Mouse (Mus musculus): Measurements from ENCODE around the gene Katna1. TPM values are rescaled to one million over a fixed set of nuclear protein-coding genes. Genes with fewer than 3 reads are reported as not detected.

The Katna1 gene
- polyA plus RNA-seq, 1 experiment, result 5.2 TPM

DNA sequence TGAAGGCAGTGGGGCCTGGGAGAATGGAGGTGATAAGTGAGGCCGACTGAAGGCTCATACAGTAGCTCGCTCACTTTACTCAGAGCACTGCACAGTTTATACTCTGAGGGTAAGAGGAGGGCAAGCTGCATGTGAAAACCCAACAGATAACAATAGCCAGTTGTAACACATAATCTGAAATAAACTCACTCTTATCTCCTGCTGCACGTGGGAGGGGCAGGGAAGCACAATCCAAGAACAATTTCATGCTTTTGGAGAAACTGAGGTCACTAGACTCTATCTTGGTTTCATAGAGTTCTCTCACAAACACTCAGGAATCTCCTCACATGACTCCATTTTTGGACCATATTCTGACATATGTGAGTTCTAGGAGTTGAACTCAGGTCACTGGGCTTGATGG is 75.5 kb downstream of the Katna1 start:
- Histone ChIP-seq H3K36me3 (ENCODE audit: control insufficient read depth, insufficient read depth, low read length) (peaks cover 4% of the 10 kb centered on the region), H3K4me1 (ENCODE audit: control insufficient read depth, insufficient read depth, low read length) (no peaks in the 10 kb centered on the region), H3K4me3 (ENCODE audit: control insufficient read depth, low read depth, low read length) (no peak overlapping the region), H3K27ac (ENCODE audit: control insufficient read depth, insufficient read depth, low read depth, low read length) (no peak overlapping the region), H3K27me3 (ENCODE audit: control insufficient read depth, insufficient read depth, low read length) (no peaks in the 10 kb centered on the region)
- TF ChIP-seq POLR2A (IDR thresholded peaks at IDR 0.05; ENCODE audit: control insufficient read depth, low read depth, low read length) (no peak), CTCF (IDR thresholded peaks at IDR 0.05; ENCODE audit: control insufficient read depth, insufficient read depth, insufficient replicate concordance, low read depth, low read length) (no peak)

DNA sequence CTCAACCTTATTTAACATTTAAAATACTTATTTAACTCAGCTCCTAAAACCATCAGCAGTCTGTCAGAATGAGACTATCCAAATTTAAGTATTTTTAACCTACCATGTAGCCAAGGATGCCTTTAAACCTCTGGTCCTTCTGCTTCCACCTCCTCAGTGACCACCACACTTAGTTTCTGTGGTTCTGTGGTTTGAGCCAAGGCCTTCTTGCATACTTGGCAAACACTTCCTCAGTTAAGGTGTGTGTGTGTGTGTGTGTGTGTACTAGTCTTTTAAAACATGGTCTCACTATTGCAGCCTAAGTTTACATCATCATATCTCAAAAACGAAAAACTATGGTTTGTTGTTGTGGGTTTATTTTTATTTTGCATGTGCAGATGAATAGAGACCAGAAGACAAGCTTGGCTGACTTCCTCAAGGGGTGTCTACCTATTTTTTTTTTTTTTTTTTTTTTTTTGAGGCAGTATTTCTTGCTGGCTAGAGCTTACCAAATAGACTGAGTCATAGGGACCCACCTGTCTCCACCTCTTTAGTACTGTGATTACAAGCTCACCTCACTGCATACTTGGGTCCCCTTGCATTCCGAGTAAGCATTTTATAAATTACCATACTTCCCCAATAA is 76.8 kb downstream of the Katna1 start:
- no peak for TF ChIP-seq POLR2A (IDR thresholded peaks at IDR 0.05; ENCODE audit: control insufficient read depth, low read depth, low read length)
- no peak for TF ChIP-seq CTCF (IDR thresholded peaks at IDR 0.05; ENCODE audit: control insufficient read depth, insufficient read depth, insufficient replicate concordance, low read depth, low read length)
- Histone ChIP-seq H3K27me3 (ENCODE audit: control insufficient read depth, insufficient read depth, low read length) (no peaks in the 10 kb centered on the region), H3K27ac (ENCODE audit: control insufficient read depth, insufficient read depth, low read depth, low read length) (no peak overlapping the region), H3K36me3 (ENCODE audit: control insufficient read depth, insufficient read depth, low read length) (peaks cover 4% of the 10 kb centered on the region), H3K4me3 (ENCODE audit: control insufficient read depth, low read depth, low read length) (no peak overlapping the region), H3K4me1 (ENCODE audit: control insufficient read depth, insufficient read depth, low read length) (no peaks in the 10 kb centered on the region)

DNA sequence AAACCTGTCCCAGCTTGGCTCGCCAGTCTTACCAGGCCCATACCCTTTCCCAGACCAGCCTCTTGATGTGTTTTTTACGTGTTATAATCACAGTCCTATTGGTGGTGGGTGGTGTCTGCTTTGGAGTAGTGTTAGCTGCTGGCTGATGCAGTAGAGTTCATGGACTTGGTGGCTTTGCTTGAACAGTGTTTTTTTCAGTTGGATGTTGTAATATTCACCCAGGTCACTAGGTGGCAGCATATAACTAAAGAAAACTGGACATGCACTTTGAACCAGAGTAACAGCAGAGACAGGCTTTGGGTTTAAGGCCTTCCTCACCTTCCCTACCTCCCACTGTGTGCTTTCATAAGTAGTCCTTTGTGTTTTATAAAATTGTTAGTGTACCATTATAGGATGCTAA is 84.1 kb downstream of the Katna1 start:
- Histone ChIP-seq H3K4me1 (ENCODE audit: control insufficient read depth, insufficient read depth, low read length) (no peaks in the 10 kb centered on the region), H3K27ac (ENCODE audit: control insufficient read depth, insufficient read depth, low read depth, low read length) (no peak overlapping the region), H3K4me3 (ENCODE audit: control insufficient read depth, low read depth, low read length) (no peak overlapping the region), H3K36me3 (ENCODE audit: control insufficient read depth, insufficient read depth, low read length) (peaks cover 2% of the 10 kb centered on the region), H3K27me3 (ENCODE audit: control insufficient read depth, insufficient read depth, low read length) (no peaks in the 10 kb centered on the region)
- TF ChIP-seq POLR2A (IDR thresholded peaks at IDR 0.05; ENCODE audit: control insufficient read depth, low read depth, low read length) (no peak), CTCF (IDR thresholded peaks at IDR 0.05; ENCODE audit: control insufficient read depth, insufficient read depth, insufficient replicate concordance, low read depth, low read length) (no peak)

Other genes starting within 250 kb of the Katna1 start
- gene Lrp11, start 136.2 kb upstream of the Katna1 start, polyA plus RNA-seq (2012; rRNA removed), result 2.9 and 3.1 TPM in 2 replicates
- 26.0 and 27.5 TPM in 2 replicates for gene Nup43, start 58.5 kb upstream of the Katna1 start, polyA plus RNA-seq (2012; rRNA removed)
- 187 and 212 TPM in 2 replicates for gene Pcmt1, start 44.9 kb upstream of the Katna1 start, polyA plus RNA-seq (2012; rRNA removed)
- 11.8 and 12.9 TPM in 2 replicates for gene Lats1, start 44.8 kb upstream of the Katna1 start, polyA plus RNA-seq (2012; rRNA removed)
- gene Ginm1, start 66.8 kb downstream of the Katna1 start, polyA plus RNA-seq (2012; rRNA removed), result 19.1 and 19.9 TPM in 2 replicates
- gene Ppil4, start 66.9 kb downstream of the Katna1 start, polyA plus RNA-seq (2012; rRNA removed), result 6.0 and 7.7 TPM in 2 replicates
- gene Zc3h12d, start 106.5 kb downstream of the Katna1 start, polyA plus RNA-seq (2012; rRNA removed), result 0.17 and 0.18 TPM in 2 replicates
- gene Tab2, start 230.2 kb downstream of the Katna1 start, polyA plus RNA-seq (2012; rRNA removed), result 13.5 and 20.7 TPM in 2 replicates